Mouse (Mus musculus): ENCODE measurements around the gene Gm28043.

GRCm38 (mm10) chr17:29698421-29698820 is 83.7 kb downstream of the Gm28043 start:
- no peak for TF ChIP-seq EP300 (IDR thresholded peaks at IDR 0.05; ENCODE audit: low read length)
- no peak for TF ChIP-seq ZC3H11A (IDR thresholded peaks at IDR 0.05; ENCODE audit: low read depth, low read length)
- TF ChIP-seq RAD21 (IDR thresholded peaks at IDR 0.05; ENCODE audit: low read depth, low read length), result no peak
- TF ChIP-seq USF1 (IDR thresholded peaks at IDR 0.05; ENCODE audit: low read depth, low read length), result no peak
- no peak for TF ChIP-seq TBP (conservative IDR thresholded peaks at IDR 0.05; ENCODE audit: low read depth, low read length)
- no peak for TF ChIP-seq POLR2A (IDR thresholded peaks at IDR 0.05; ENCODE audit: low read depth, low read length)
- TF ChIP-seq ZMIZ1 (IDR thresholded peaks at IDR 0.05; ENCODE audit: low read depth, low read length), result no peak; the same call in 1 of the 2 replicates
- no peak for TF ChIP-seq CTCF (conservative IDR thresholded peaks at IDR 0.05 in 1 of 2, IDR thresholded peaks at IDR 0.05 in 1 of 2; ENCODE audit: low read depth in 2 of 2, low read length in 2 of 2)
